Mouse (Mus musculus): ENCODE results near the gene Raet1e. TPM values are rescaled to one million over a fixed set of nuclear protein-coding genes. Genes with fewer than 3 reads are reported as not detected.

Gene Raet1e
- polyA plus RNA-seq, 1 experiment from 2014 or later = 6.8 TPM

DNA sequence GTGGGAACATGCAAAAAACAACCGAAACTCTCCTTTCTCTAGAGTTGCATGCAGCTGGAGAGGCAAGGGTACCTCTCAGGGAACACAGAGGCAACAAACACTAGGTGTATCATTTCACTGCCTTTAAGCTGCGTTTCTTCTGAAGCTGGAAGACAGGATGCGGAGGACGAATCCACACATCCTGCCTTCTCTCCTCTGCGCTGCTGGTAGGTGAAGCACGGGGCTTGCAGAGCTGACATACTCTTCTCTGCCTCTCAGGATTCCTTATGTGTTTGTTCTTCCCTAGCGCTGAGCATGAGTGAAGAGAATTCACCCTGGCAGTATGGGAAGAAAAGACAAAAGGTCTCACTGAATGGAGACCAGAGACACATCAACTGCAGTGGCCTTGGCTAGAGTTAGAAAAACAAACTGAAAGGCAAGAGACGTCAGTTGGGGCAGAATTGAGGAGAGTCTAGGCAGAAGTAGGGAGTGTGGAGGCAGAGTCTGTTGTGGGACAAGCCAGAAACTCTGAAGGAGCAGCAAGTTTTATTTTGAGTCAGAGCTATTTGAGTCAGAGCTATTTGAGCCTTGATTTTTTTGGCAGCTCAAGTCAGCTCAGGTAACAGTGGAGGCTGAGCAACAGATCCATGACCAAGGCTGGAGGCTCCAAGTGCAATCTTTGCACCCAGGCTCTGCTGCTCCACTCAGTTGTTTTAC, 139.5 kb downstream of the Raet1e start:
- no peaks in the 10 kb centered on the region for H3K4me1 ChIP-seq (replicated peaks; ENCODE audit: insufficient read depth, low read length)
- H3K36me3 ChIP-seq (ENCODE audit: insufficient read depth, low read length) = no peaks in the 10 kb centered on the region
- H3K4me2 ChIP-seq (ENCODE audit: low read length) = no peak overlapping the region
- no peaks in the 10 kb centered on the region for H3K9me3 ChIP-seq (replicated peaks; ENCODE audit: low read length)
- no peak overlapping the region for H3K27ac ChIP-seq
- no peak for ATAC-seq (replicated peaks; ENCODE audit: low FRiP score, low read depth)
- no peak overlapping the region for H3K4me3 ChIP-seq (replicated peaks; ENCODE audit: low read depth, low read length)
- DNase-seq (ENCODE audit: low spot score) = no peak
- H3K27me3 ChIP-seq (ENCODE audit: insufficient read depth, low read length) = no peaks in the 10 kb centered on the region
- H3K9ac ChIP-seq (ENCODE audit: low read depth, low read length) = no peak overlapping the region
- TF ChIP-seq CTCF (IDR thresholded peaks at IDR 0.05; ENCODE audit: low read depth) = no peak
- 44% methylated on average over 8 of the region's 8 CpGs for WGBS

GRCm38 (mm10) chr10:22299324-22299723, 141.0 kb downstream of the Raet1e start:
- H3K27me3 ChIP-seq (ENCODE audit: insufficient read depth, low read length) = no peaks in the 10 kb centered on the region
- DNase-seq (ENCODE audit: low spot score) (no peak), ATAC-seq (replicated peaks; ENCODE audit: low FRiP score, low read depth) (no peak)
- H3K9me3 ChIP-seq (replicated peaks; ENCODE audit: low read length) = no peaks in the 10 kb centered on the region
- WGBS = 76% methylated on average over 2 of the region's 2 CpGs
- TF ChIP-seq CTCF (IDR thresholded peaks at IDR 0.05; ENCODE audit: low read depth) = no peak
- H3K4me3 ChIP-seq (replicated peaks; ENCODE audit: low read depth, low read length) = no peak overlapping the region
- H3K27ac ChIP-seq = no peak overlapping the region
- H3K4me2 ChIP-seq (ENCODE audit: low read length) = no peak overlapping the region
- H3K36me3 ChIP-seq (ENCODE audit: insufficient read depth, low read length) = no peaks in the 10 kb centered on the region
- H3K9ac ChIP-seq (ENCODE audit: low read depth, low read length) = no peak overlapping the region
- H3K4me1 ChIP-seq (replicated peaks; ENCODE audit: insufficient read depth, low read length) = no peaks in the 10 kb centered on the region

DNA sequence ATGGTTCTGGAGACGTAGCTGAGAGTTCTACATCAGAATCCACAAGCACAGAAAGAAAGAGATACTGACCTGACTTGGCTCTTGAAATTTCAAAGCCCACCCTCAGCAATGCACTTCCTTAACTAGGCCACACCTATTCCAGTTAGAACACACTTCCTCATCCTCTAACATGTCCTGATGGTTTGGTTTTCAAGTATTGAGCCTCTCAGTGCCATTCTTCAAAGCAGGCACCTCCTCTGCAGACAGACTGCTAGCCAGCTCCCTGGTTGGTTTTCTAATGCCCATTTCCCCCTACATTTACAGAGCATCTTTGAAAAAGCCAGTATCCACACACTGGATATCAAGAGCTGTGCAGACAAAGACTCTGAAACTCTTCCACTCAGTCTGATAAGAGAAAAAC, 143.3 kb downstream of the Raet1e start:
- 43% methylated on average over 1 of the region's 1 CpGs for WGBS
- no peak for ATAC-seq (replicated peaks; ENCODE audit: low FRiP score, low read depth)

GRCm38 (mm10) chr10:22302344-22303057, 144.1 kb downstream of the Raet1e start:
- H3K27me3 ChIP-seq (ENCODE audit: insufficient read depth, low read length) = no peaks in the 10 kb centered on the region
- no peak for TF ChIP-seq CTCF (IDR thresholded peaks at IDR 0.05; ENCODE audit: low read depth)
- no peak overlapping the region for H3K4me2 ChIP-seq (ENCODE audit: low read length)
- H3K4me1 ChIP-seq (replicated peaks; ENCODE audit: insufficient read depth, low read length) = no peaks in the 10 kb centered on the region
- ATAC-seq (replicated peaks; ENCODE audit: low FRiP score, low read depth) (no peak), DNase-seq (ENCODE audit: low spot score) (no peak)
- H3K36me3 ChIP-seq (ENCODE audit: insufficient read depth, low read length) = no peaks in the 10 kb centered on the region
- H3K27ac ChIP-seq = no peak overlapping the region
- no peak overlapping the region for H3K4me3 ChIP-seq (replicated peaks; ENCODE audit: low read depth, low read length)
- no peak overlapping the region for H3K9ac ChIP-seq (ENCODE audit: low read depth, low read length)
- 65% methylated on average over 5 of the region's 5 CpGs for WGBS
- H3K9me3 ChIP-seq (replicated peaks; ENCODE audit: low read length) = no peaks in the 10 kb centered on the region

More for the DNA sequence above, 143.3 kb downstream of the Raet1e start:
- H3K9me3 ChIP-seq (replicated peaks; ENCODE audit: low read length) = no peaks in the 10 kb centered on the region
- no peak overlapping the region for H3K4me3 ChIP-seq (replicated peaks; ENCODE audit: low read depth, low read length)
- H3K4me2 ChIP-seq (ENCODE audit: low read length) = no peak overlapping the region
- DNase-seq (ENCODE audit: low spot score) = no peak
- no peak overlapping the region for H3K9ac ChIP-seq (ENCODE audit: low read depth, low read length)
- no peaks in the 10 kb centered on the region for H3K4me1 ChIP-seq (replicated peaks; ENCODE audit: insufficient read depth, low read length)
- H3K36me3 ChIP-seq (ENCODE audit: insufficient read depth, low read length) = no peaks in the 10 kb centered on the region
- no peak overlapping the region for H3K27ac ChIP-seq
- TF ChIP-seq CTCF (IDR thresholded peaks at IDR 0.05; ENCODE audit: low read depth) = no peak
- H3K27me3 ChIP-seq (ENCODE audit: insufficient read depth, low read length) = no peaks in the 10 kb centered on the region

GRCm38 (mm10) chr10:22303736-22304135, 145.4 kb downstream of the Raet1e start:
- no peaks in the 10 kb centered on the region for H3K27me3 ChIP-seq (ENCODE audit: insufficient read depth, low read length)
- no peak overlapping the region for H3K4me2 ChIP-seq (ENCODE audit: low read length)
- TF ChIP-seq CTCF (IDR thresholded peaks at IDR 0.05; ENCODE audit: low read depth) = no peak
- H3K27ac ChIP-seq = no peak overlapping the region
- ATAC-seq (replicated peaks; ENCODE audit: low FRiP score, low read depth) (no peak), DNase-seq (ENCODE audit: low spot score) (no peak)
- H3K36me3 ChIP-seq (ENCODE audit: insufficient read depth, low read length) = no peaks in the 10 kb centered on the region
- H3K4me1 ChIP-seq (replicated peaks; ENCODE audit: insufficient read depth, low read length) = no peaks in the 10 kb centered on the region
- H3K9me3 ChIP-seq (replicated peaks; ENCODE audit: low read length) = no peaks in the 10 kb centered on the region
- H3K4me3 ChIP-seq (replicated peaks; ENCODE audit: low read depth, low read length) = no peak overlapping the region
- 83% methylated on average over 6 of the region's 6 CpGs for WGBS
- no peak overlapping the region for H3K9ac ChIP-seq (ENCODE audit: low read depth, low read length)

GRCm38 (mm10) chr10:22305801-22306200, 147.4 kb downstream of the Raet1e start:
- 84% methylated on average over 4 of the region's 4 CpGs for WGBS
- no peaks in the 10 kb centered on the region for H3K9me3 ChIP-seq (replicated peaks; ENCODE audit: low read length)
- H3K4me3 ChIP-seq (replicated peaks; ENCODE audit: low read depth, low read length) = no peak overlapping the region
- H3K4me2 ChIP-seq (ENCODE audit: low read length) = no peak overlapping the region
- no peak for ATAC-seq (replicated peaks; ENCODE audit: low FRiP score, low read depth)
- H3K27me3 ChIP-seq (ENCODE audit: insufficient read depth, low read length) = no peaks in the 10 kb centered on the region
- no peak for DNase-seq (ENCODE audit: low spot score)
- H3K4me1 ChIP-seq (replicated peaks; ENCODE audit: insufficient read depth, low read length) = no peaks in the 10 kb centered on the region
- H3K9ac ChIP-seq (ENCODE audit: low read depth, low read length) = no peak overlapping the region
- H3K27ac ChIP-seq = no peak overlapping the region
- H3K36me3 ChIP-seq (ENCODE audit: insufficient read depth, low read length) = no peaks in the 10 kb centered on the region
- no peak for TF ChIP-seq CTCF (IDR thresholded peaks at IDR 0.05; ENCODE audit: low read depth)
